Mouse (Mus musculus) lung, adult 2 months (tissue): ENCODE measurements at regions not wholly inside any gene's neighbourhood (a gene's known extent, or its start where the extent isn't known, plus 50 kb on each side); places are given as distances from the start of the nearest gene placed in this dataset.

ENCODE experiments used
- CTCF ChIP-seq: fragments of 200-500 bp; IDR thresholded peaks from 2 replicates; pipeline ENCODE4 v1.5.1; 2011; ENCODE audit warnings: mild to moderate bottlenecking, low read length, control low read depth; ENCODE audit not compliant: insufficient read depth
- POLR2A ChIP-seq: fragments of 200-500 bp; IDR thresholded peaks from 2 replicates; pipeline ENCODE4 v1.6.1; 2011; ENCODE audit warnings: low read depth, mild to moderate bottlenecking, control low read depth, low read length, borderline replicate concordance; ENCODE audit errors: extremely low read depth

GRCm38 (mm10) chr11:84578805-84579541, 53.6 kb upstream of the Lhx1 start:
- no peak for TF ChIP-seq POLR2A
- no peak for TF ChIP-seq CTCF
